Mouse (Mus musculus): ENCODE results near the gene Gpr176. TPM values are rescaled to one million over a fixed set of nuclear protein-coding genes. Genes with fewer than 3 reads are reported as not detected.

Gene Gpr176
- polyA plus RNA-seq, 1 experiment, result 0.55 TPM

- TF ChIP-seq CTCF (conservative IDR thresholded peaks at IDR 0.05; ENCODE audit: insufficient read depth, insufficient read length, low read depth, low read length) (no peak), POLR2A (IDR thresholded peaks at IDR 0.05; ENCODE audit: low read depth, low read length) (no peak)
- WGBS, result 58% methylated on average over 5 of the region's 5 CpGs
- no peaks in the 10 kb centered on the region for H3K4me1 ChIP-seq (ENCODE audit: control insufficient read depth, insufficient read depth, low read length)
- no peaks in the 10 kb centered on the region for H3K27me3 ChIP-seq (replicated peaks; ENCODE audit: control insufficient read depth, insufficient read depth, low read length)
- no peak overlapping the region for H3K27ac ChIP-seq (ENCODE audit: insufficient read depth, low read depth, low read length)
- H3K36me3 ChIP-seq (ENCODE audit: control insufficient read depth, insufficient read depth, low read length), result no peaks in the 10 kb centered on the region
- no peak overlapping the region for H3K4me3 ChIP-seq (ENCODE audit: insufficient read depth, low read depth, low read length)
- no peak for DNase-seq
Observed at GRCm38 (mm10) chr2:118319176-118319575, 54.0 kb downstream of the Gpr176 start.

- TF ChIP-seq POLR2A (IDR thresholded peaks at IDR 0.05; ENCODE audit: low read depth, low read length) (no peak), CTCF (conservative IDR thresholded peaks at IDR 0.05; ENCODE audit: insufficient read depth, insufficient read length, low read depth, low read length) (no peak)
- 87% methylated on average over 2 of the region's 2 CpGs for WGBS
- no peak overlapping the region for H3K4me3 ChIP-seq (ENCODE audit: insufficient read depth, low read depth, low read length)
- H3K27ac ChIP-seq (ENCODE audit: insufficient read depth, low read depth, low read length), result no peak overlapping the region
- H3K36me3 ChIP-seq (ENCODE audit: control insufficient read depth, insufficient read depth, low read length), result no peaks in the 10 kb centered on the region
- no peaks in the 10 kb centered on the region for H3K27me3 ChIP-seq (replicated peaks; ENCODE audit: control insufficient read depth, insufficient read depth, low read length)
- H3K4me1 ChIP-seq (ENCODE audit: control insufficient read depth, insufficient read depth, low read length), result no peaks in the 10 kb centered on the region
- no peak for DNase-seq
Observed at GRCm38 (mm10) chr2:118316939-118317338, 56.3 kb downstream of the Gpr176 start.

- no peaks in the 10 kb centered on the region for H3K4me1 ChIP-seq (ENCODE audit: control insufficient read depth, insufficient read depth, low read length)
- DNase-seq, result no peak
- H3K27ac ChIP-seq (ENCODE audit: insufficient read depth, low read depth, low read length), result no peak overlapping the region
- no peak overlapping the region for H3K4me3 ChIP-seq (ENCODE audit: insufficient read depth, low read depth, low read length)
- WGBS, result 74% methylated on average over 12 of the region's 12 CpGs
- no peaks in the 10 kb centered on the region for H3K36me3 ChIP-seq (ENCODE audit: control insufficient read depth, insufficient read depth, low read length)
- H3K27me3 ChIP-seq (replicated peaks; ENCODE audit: control insufficient read depth, insufficient read depth, low read length), result no peaks in the 10 kb centered on the region
- no peak for TF ChIP-seq POLR2A (IDR thresholded peaks at IDR 0.05; ENCODE audit: low read depth, low read length)
- no peak for TF ChIP-seq CTCF (conservative IDR thresholded peaks at IDR 0.05; ENCODE audit: insufficient read depth, insufficient read length, low read depth, low read length)
Observed at GRCm38 (mm10) chr2:118315656-118316402, 57.4 kb downstream of the Gpr176 start.

- Histone ChIP-seq H3K27me3 (replicated peaks; ENCODE audit: control insufficient read depth, insufficient read depth, low read length) (no peaks in the 10 kb centered on the region), H3K4me3 (ENCODE audit: insufficient read depth, low read depth, low read length) (no peak overlapping the region), H3K4me1 (ENCODE audit: control insufficient read depth, insufficient read depth, low read length) (no peaks in the 10 kb centered on the region), H3K36me3 (ENCODE audit: control insufficient read depth, insufficient read depth, low read length) (no peaks in the 10 kb centered on the region), H3K27ac (ENCODE audit: insufficient read depth, low read depth, low read length) (no peak overlapping the region)
- DNase-seq, result no peak
- TF ChIP-seq CTCF (conservative IDR thresholded peaks at IDR 0.05; ENCODE audit: insufficient read depth, insufficient read length, low read depth, low read length) (no peak), POLR2A (IDR thresholded peaks at IDR 0.05; ENCODE audit: low read depth, low read length) (no peak)
- WGBS, result 66% methylated on average over 8 of the region's 8 CpGs
Observed at GRCm38 (mm10) chr2:118307561-118307960, 65.7 kb downstream of the Gpr176 start.

GRCm38 (mm10) chr2:118306966-118307365 lies 66.3 kb downstream of the Gpr176 start:
- no peak for DNase-seq
- H3K4me3 ChIP-seq (ENCODE audit: insufficient read depth, low read depth, low read length), result no peak overlapping the region
- no peak overlapping the region for H3K27ac ChIP-seq (ENCODE audit: insufficient read depth, low read depth, low read length)
- no peak for TF ChIP-seq POLR2A (IDR thresholded peaks at IDR 0.05; ENCODE audit: low read depth, low read length)
- no peak for TF ChIP-seq CTCF (conservative IDR thresholded peaks at IDR 0.05; ENCODE audit: insufficient read depth, insufficient read length, low read depth, low read length)
- WGBS, result 67% methylated on average over 2 of the region's 2 CpGs
- no peaks in the 10 kb centered on the region for H3K4me1 ChIP-seq (ENCODE audit: control insufficient read depth, insufficient read depth, low read length)
- H3K36me3 ChIP-seq (ENCODE audit: control insufficient read depth, insufficient read depth, low read length), result no peaks in the 10 kb centered on the region
- no peaks in the 10 kb centered on the region for H3K27me3 ChIP-seq (replicated peaks; ENCODE audit: control insufficient read depth, insufficient read depth, low read length)

GRCm38 (mm10) chr2:118306522-118306895 lies 66.7 kb downstream of the Gpr176 start:
- TF ChIP-seq CTCF (conservative IDR thresholded peaks at IDR 0.05; ENCODE audit: insufficient read depth, insufficient read length, low read depth, low read length) (no peak), POLR2A (IDR thresholded peaks at IDR 0.05; ENCODE audit: low read depth, low read length) (no peak)
- Histone ChIP-seq H3K4me3 (ENCODE audit: insufficient read depth, low read depth, low read length) (no peak overlapping the region), H3K4me1 (ENCODE audit: control insufficient read depth, insufficient read depth, low read length) (no peaks in the 10 kb centered on the region), H3K27me3 (replicated peaks; ENCODE audit: control insufficient read depth, insufficient read depth, low read length) (no peaks in the 10 kb centered on the region), H3K36me3 (ENCODE audit: control insufficient read depth, insufficient read depth, low read length) (no peaks in the 10 kb centered on the region), H3K27ac (ENCODE audit: insufficient read depth, low read depth, low read length) (no peak overlapping the region)
- peak; percentile 2 for DNase-seq
- WGBS, result 15% methylated on average over 3 of the region's 3 CpGs

- H3K36me3 ChIP-seq (ENCODE audit: control insufficient read depth, insufficient read depth, low read length), result no peaks in the 10 kb centered on the region
- no peak overlapping the region for H3K4me3 ChIP-seq (ENCODE audit: insufficient read depth, low read depth, low read length)
- TF ChIP-seq POLR2A (IDR thresholded peaks at IDR 0.05; ENCODE audit: low read depth, low read length) (no peak), CTCF (conservative IDR thresholded peaks at IDR 0.05; ENCODE audit: insufficient read depth, insufficient read length, low read depth, low read length) (no peak)
- WGBS, result 63% methylated on average over 7 of the region's 7 CpGs
- no peak overlapping the region for H3K27ac ChIP-seq (ENCODE audit: insufficient read depth, low read depth, low read length)
- no peaks in the 10 kb centered on the region for H3K4me1 ChIP-seq (ENCODE audit: control insufficient read depth, insufficient read depth, low read length)
- H3K27me3 ChIP-seq (replicated peaks; ENCODE audit: control insufficient read depth, insufficient read depth, low read length), result no peaks in the 10 kb centered on the region
- no peak for DNase-seq
Observed at GRCm38 (mm10) chr2:118305827-118306521, 67.2 kb downstream of the Gpr176 start.
